Mouse (Mus musculus) intestine, postnatal 0 days (tissue): ENCODE results near the gene Xrra1. TPM values are rescaled to one million over a fixed set of nuclear protein-coding genes. Genes with fewer than 3 reads are reported as not detected.

Experiments
- ATAC-seq: fragments of 200-750 bp; cut with Nextera tagmentation; 2 replicates; pipeline ENCODE4 v1.8.0; 2017; ENCODE audit warnings: mild to moderate bottlenecking, moderate TSS enrichment, moderate library complexity
- H3K27ac ChIP-seq: fragments of 300-500 bp; sonication (generic); 2 replicates; pipeline ENCODE4 v1.5.1; 2014; ENCODE audit warnings: mild to moderate bottlenecking, low read depth, low read length, moderate library complexity
- H3K27me3 ChIP-seq: fragments of 300-500 bp; sonication (generic); replicated peaks from 2 replicates; pipeline ENCODE4 v1.6.1; 2014; ENCODE audit warnings: low read length, mixed read lengths; ENCODE audit not compliant: control insufficient read depth, insufficient read depth
- H3K36me3 ChIP-seq: fragments of 300-500 bp; sonication (generic); 2 replicates; pipeline ENCODE4 v1.6.1; 2014; ENCODE audit warnings: mild to moderate bottlenecking, moderate library complexity; ENCODE audit not compliant: control insufficient read depth, insufficient read depth
- H3K4me1 ChIP-seq: fragments of 300-500 bp; sonication (generic); replicated peaks from 2 replicates; pipeline ENCODE4 v1.6.1; 2014; ENCODE audit warnings: antibody characterized with exemption, low read length, mixed read lengths; ENCODE audit not compliant: control insufficient read depth, insufficient read depth
- H3K4me2 ChIP-seq: fragments of 300-500 bp; sonication (generic); replicated peaks from 2 replicates; pipeline ENCODE4 v1.6.1; 2014; ENCODE audit warnings: low read depth, mild to moderate bottlenecking, moderate library complexity
- H3K4me3 ChIP-seq: fragments of 300-500 bp; sonication (generic); 2 replicates; pipeline ENCODE4 v1.5.1; 2014; ENCODE audit warnings: low read depth, low read length
- H3K9ac ChIP-seq: fragments of 300-500 bp; sonication (generic); 2 replicates; pipeline ENCODE4 v1.6.1; 2014; ENCODE audit warnings: mild to moderate bottlenecking, low read depth, low read length
- H3K9me3 ChIP-seq: fragments of 300-500 bp; sonication (generic); 2 replicates; pipeline ENCODE4 v1.6.1; 2016; ENCODE audit warnings: mixed run types; ENCODE audit not compliant: control insufficient read depth
- CTCF ChIP-seq: sonication (generic); IDR thresholded peaks from 2 replicates; pipeline ENCODE4 v1.5.1; 2016; ENCODE audit warnings: low read depth, mild to moderate bottlenecking, control low read depth, antibody characterized with exemption, moderate library complexity
- WGBS: fragments of 180-500 bp; shearing (Covaris S2); extraction: QIAGEN DNeasy Blood & Tissue Kit; methylation state at CpG from one replicate; pipeline ENCODE4 v1.1.7; 2014; 5-methylcytosine and 5-hydroxymethylcytosine counted together
- polyA plus RNA-seq: library from polyadenylated mRNA; unstranded; fragments of >200 nt; fragmentation: Nextera tagmentation; extraction: Ambion mirVana; gene quantifications from 2 replicates; pipeline ENCODE4 v1.2.1, GENCODE M21; 2015

The Xrra1 gene
- polyA plus RNA-seq, 1 experiment from 2014 or later = 0.17 TPM

GRCm38 (mm10) chr7:99845533-99846236 lies 13.2 kb upstream of the Xrra1 start:
- H3K9me3 ChIP-seq = no peaks in the 10 kb centered on the region
- ATAC-seq = peak; percentile 75
- TF ChIP-seq CTCF = no peak
- H3K27me3 ChIP-seq = no peaks in the 10 kb centered on the region
- H3K4me1 ChIP-seq = no peaks in the 10 kb centered on the region
- peak overlapping the region; percentile 66 for H3K27ac ChIP-seq
- H3K4me3 ChIP-seq = no peak overlapping the region
- H3K9ac ChIP-seq = no peak overlapping the region
- H3K36me3 ChIP-seq = peaks cover 55% of the 10 kb centered on the region
- H3K4me2 ChIP-seq = no peak overlapping the region
- WGBS = 64% methylated on average over 8 of the region's 8 CpGs

GRCm38 (mm10) chr7:99850534-99850933 lies 8.4 kb upstream of the Xrra1 start:
- no peak overlapping the region for H3K4me2 ChIP-seq
- H3K36me3 ChIP-seq = peaks cover 29% of the 10 kb centered on the region
- no peak overlapping the region for H3K9ac ChIP-seq
- 95% methylated on average over 5 of the region's 5 CpGs for WGBS
- H3K9me3 ChIP-seq = no peaks in the 10 kb centered on the region
- no peak overlapping the region for H3K27ac ChIP-seq
- TF ChIP-seq CTCF = no peak
- H3K4me1 ChIP-seq = no peaks in the 10 kb centered on the region
- no peak overlapping the region for H3K4me3 ChIP-seq
- no peaks in the 10 kb centered on the region for H3K27me3 ChIP-seq
- ATAC-seq = no peak

GRCm38 (mm10) chr7:99851121-99851520 lies 7.8 kb upstream of the Xrra1 start:
- Histone ChIP-seq H3K4me1 (no peaks in the 10 kb centered on the region), H3K27ac (no peak overlapping the region), H3K36me3 (peaks cover 30% of the 10 kb centered on the region), H3K9ac (no peak overlapping the region), H3K27me3 (no peaks in the 10 kb centered on the region), H3K4me3 (no peak overlapping the region), H3K4me2 (no peak overlapping the region), H3K9me3 (no peaks in the 10 kb centered on the region)
- TF ChIP-seq CTCF = no peak
- WGBS = 66% methylated on average over 1 of the region's 1 CpGs
- no peak for ATAC-seq

GRCm38 (mm10) chr7:99851618-99852017 lies 7.3 kb upstream of the Xrra1 start:
- Histone ChIP-seq H3K9me3 (no peaks in the 10 kb centered on the region), H3K9ac (no peak overlapping the region), H3K4me2 (no peak overlapping the region), H3K4me1 (no peaks in the 10 kb centered on the region), H3K27ac (no peak overlapping the region), H3K4me3 (no peak overlapping the region), H3K27me3 (no peaks in the 10 kb centered on the region), H3K36me3 (peaks cover 29% of the 10 kb centered on the region)
- no peak for ATAC-seq
- WGBS = 85% methylated on average over 6 of the region's 6 CpGs
- TF ChIP-seq CTCF = no peak

GRCm38 (mm10) chr7:99853350-99853749 lies 5.6 kb upstream of the Xrra1 start:
- peak; percentile 34 for TF ChIP-seq CTCF
- no peaks in the 10 kb centered on the region for H3K27me3 ChIP-seq
- H3K9ac ChIP-seq = no peak overlapping the region
- no peak for ATAC-seq
- H3K4me1 ChIP-seq = 0 out of 2 replicates have a peak, but pooled peaks cover 3% of the 10 kb centered on the region
- 71% methylated on average over 7 of the region's 7 CpGs for WGBS
- no peak overlapping the region for H3K4me2 ChIP-seq
- H3K36me3 ChIP-seq = peaks cover 17% of the 10 kb centered on the region
- H3K4me3 ChIP-seq = no peak overlapping the region
- H3K9me3 ChIP-seq = no peaks in the 10 kb centered on the region
- no peak overlapping the region for H3K27ac ChIP-seq

- peak; percentile 41; the same call in 1 of the 2 replicates for TF ChIP-seq CTCF
- H3K9me3 ChIP-seq = no peaks in the 10 kb centered on the region
- H3K27me3 ChIP-seq = no peaks in the 10 kb centered on the region
- WGBS = 87% methylated on average over 4 of the region's 4 CpGs
- no peak for ATAC-seq
- no peak overlapping the region for H3K27ac ChIP-seq
- H3K4me3 ChIP-seq = no peak overlapping the region
- no peak overlapping the region for H3K9ac ChIP-seq
- no peak overlapping the region for H3K4me2 ChIP-seq
- peaks cover 11% of the 10 kb centered on the region for H3K36me3 ChIP-seq
- H3K4me1 ChIP-seq = 0 out of 2 replicates have a peak, but pooled peaks cover 3% of the 10 kb centered on the region
Observed at GRCm38 (mm10) chr7:99854311-99854710, 4.6 kb upstream of the Xrra1 start.
